Mouse (Mus musculus): ENCODE results near the gene Olfr66.

Olfr66 gene

DNA sequence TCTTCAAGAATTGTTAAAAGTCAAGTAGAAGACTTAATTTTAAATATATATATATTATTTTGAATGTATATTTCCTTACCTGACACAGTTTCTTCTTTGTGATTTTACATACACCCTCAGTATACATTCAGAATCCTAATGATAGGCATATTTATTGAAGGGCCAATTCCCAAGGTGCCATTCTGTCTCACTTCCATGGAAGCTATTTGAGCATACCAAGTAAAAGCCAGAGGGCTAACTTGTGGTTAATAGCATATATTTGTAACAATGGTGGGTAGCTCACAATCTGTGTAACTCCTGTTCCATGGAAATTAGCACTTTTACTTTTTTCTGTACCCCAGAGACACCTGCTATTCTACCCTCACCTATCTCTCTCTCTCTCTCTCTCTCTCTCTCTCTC, at the start of gene Olfr66:
TSS of gene Olfr66 (minus strand) at position 101 of the 400 bp plus-strand sequence.
- no peak for DNase-seq (ENCODE audit: low spot score in 2 of 2)

GRCm38 (mm10) chr7:103934264-103934663, 48.2 kb upstream of the Olfr66 start, which contains the start of gene Olfr632:
Gene Olfr632 (plus strand): TSS chr7:103934347.
- DNase-seq (ENCODE audit: low spot score in 2 of 2) = no peak

- DNase-seq (ENCODE audit: low spot score in 2 of 2) = no peak
Measured at GRCm38 (mm10) chr7:103928525-103928924, 42.5 kb upstream of the Olfr66 start, which contains the start of gene Olfr631. Gene Olfr631 (plus strand): TSS chr7:103928825.

DNA sequence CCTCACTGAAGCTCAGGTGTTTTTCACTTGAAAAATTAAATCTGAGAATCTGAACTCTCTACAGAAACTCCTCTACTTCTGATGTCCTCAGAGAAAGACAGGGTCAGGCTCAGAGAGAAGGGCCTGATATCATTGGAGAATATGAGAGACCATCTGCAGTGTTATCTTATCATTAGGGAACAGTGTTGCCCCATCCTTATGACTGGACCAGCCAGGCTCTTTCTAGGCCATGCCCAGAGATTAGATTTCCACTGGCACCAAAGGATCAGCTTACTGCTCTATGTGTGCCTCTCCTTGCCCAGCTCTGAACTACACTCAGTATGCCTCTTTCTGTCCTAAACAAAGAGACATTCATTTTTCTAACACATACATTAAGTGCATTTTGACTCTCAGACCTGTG, 29.3 kb upstream of the Olfr66 start:
- no peak for DNase-seq (ENCODE audit: low spot score in 2 of 2)

- peak in 1 of 2 experiments; percentile 16 for DNase-seq (ENCODE audit: low spot score in 2 of 2)
Measured at GRCm38 (mm10) chr7:103912969-103913511, 27.0 kb upstream of the Olfr66 start.

DNA sequence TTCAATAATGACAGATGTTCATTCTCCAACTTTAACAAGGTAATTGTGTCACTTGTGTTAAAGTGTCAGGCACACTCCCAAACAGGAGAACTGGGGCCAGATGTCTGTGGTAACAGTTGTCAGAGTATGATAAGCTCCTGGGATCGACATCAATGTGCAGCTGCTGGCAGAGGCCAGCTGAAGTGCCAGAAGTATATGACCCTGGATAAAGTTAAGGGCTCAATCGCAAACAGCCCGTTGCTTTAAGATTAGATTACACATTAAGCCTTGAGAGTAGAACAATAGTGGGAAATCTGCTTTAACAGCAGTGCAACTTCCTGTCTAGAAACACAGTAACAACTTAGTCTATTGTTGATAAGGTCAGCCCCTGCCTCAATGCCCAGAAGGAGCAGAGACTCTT, 24.0 kb upstream of the Olfr66 start:
- peak; percentile 31 to 54 for DNase-seq (ENCODE audit: low spot score in 2 of 2)

GRCm38 (mm10) chr7:103903187-103903586, 17.1 kb upstream of the Olfr66 start, which contains the start of gene Olfr65:
Gene Olfr65 (plus strand): TSS chr7:103903487.
- no peak for DNase-seq (ENCODE audit: low spot score in 2 of 2)

DNA sequence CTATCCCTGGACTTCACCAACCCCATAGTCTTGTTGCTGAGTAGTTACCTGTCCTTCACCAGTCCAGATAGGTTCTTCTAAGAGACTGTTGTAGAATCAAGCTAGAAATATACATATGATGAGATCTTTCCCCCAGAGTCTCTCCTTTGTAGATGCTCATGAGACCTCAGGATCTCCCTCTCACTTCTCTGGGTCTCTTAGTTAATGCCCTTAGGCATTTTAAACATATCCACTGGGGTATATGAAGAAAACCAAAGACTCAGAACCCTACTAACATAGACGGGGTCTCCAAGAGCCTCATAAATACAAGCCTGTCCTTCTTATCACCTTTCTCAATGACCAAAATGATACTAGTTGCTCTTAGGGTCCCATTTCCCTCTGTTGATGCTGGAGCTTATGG, 8.3 kb upstream of the Olfr66 start, which contains the start of gene Olfr64:
TSS of gene Olfr64 (minus strand) at position 101 of the 400 bp plus-strand sequence.
- DNase-seq (ENCODE audit: low spot score in 2 of 2) = no peak

- peak in 1 of 2 experiments; percentile 28 for DNase-seq (ENCODE audit: low spot score in 2 of 2)
Measured at GRCm38 (mm10) chr7:103877093-103877492, 9.0 kb downstream of the Olfr66 start.

DNA sequence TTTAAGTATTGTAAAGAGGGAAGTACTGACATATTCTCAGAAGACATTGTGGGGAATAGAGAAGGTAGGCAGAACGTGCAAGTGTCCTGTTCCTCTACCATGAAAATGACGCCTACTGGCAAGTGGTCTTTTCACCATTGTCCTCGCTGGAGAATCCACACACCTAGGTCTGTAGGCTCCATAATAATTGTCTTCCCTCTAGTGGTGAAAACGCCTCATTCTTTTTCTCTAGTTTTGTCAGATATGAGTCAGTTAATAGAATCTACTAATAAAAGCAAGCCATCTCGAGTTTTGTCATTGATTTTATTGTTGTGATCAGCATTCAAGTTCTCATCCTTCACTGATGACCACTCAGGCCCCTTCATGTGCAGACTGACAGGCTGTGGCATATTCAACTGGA, 11.6 kb downstream of the Olfr66 start:
- no peak for DNase-seq (ENCODE audit: low spot score in 2 of 2)

DNA sequence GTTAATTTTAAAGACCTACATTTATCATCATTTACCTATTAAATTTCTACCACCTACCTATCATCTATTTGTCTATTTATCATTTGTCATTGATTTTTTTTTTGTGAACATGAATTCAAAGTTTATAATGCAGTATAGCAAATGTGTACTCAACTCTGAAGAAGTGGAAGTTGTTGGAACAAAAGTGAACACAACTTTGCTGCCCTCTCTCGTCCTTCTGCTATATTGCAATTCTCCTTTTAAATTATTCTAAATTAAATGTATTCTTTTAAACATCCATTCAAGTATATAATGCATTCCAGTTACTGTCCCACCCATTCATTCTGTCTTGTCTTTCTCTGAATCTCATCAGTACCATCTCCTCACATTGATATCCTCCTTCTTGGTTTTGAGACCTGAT, 13.0 kb downstream of the Olfr66 start:
- peak in 1 of 2 experiments; percentile 40 for DNase-seq (ENCODE audit: low spot score in 2 of 2)

DNA sequence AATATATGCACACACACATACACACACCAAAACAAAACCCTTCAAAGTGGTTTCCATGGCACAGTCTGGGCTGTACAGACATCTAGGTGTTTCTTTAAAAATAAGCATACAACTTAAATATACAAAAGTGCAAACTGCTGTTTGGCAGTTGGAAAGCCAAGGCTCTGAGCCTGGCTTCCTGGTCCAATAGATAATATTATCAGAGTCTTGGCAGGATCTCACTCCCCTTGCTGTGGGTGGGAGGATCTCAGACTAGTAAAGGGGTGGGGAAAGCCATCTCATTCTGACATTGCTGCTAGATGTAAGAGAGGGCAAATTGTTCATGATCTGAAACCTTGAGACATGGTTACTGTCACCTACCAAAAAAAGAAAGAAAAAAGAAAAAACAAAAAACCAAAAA, 15.4 kb downstream of the Olfr66 start:
- peak; percentile 41 to 71 for DNase-seq (ENCODE audit: low spot score in 2 of 2)

DNA sequence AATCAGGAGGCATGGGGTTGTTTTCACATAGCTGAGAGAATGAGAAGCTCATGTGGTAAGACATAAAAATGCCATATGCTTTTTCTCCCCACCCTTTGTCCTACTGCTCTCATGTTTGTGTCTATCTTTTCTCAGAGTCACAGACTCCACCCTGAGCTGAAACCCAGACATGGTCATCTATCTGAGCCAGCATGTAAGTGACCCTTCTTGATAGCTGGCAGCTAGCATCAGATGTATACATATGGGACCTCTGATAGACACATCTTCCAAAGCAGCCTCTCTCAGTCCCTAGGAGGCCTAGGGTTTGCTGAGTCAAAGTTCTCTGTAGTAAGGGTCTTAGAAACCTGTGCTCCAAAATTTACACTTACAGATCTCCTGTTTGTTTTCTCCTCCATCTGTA, 20.3 kb downstream of the Olfr66 start:
- DNase-seq (ENCODE audit: low spot score in 2 of 2) = peak; percentile 54 to 71

- DNase-seq (ENCODE audit: low spot score in 2 of 2) = no peak
Measured at GRCm38 (mm10) chr7:103861531-103861930, 24.5 kb downstream of the Olfr66 start.

GRCm38 (mm10) chr7:103860855-103861254, 25.2 kb downstream of the Olfr66 start:
- peak; percentile 68 to 84 for DNase-seq (ENCODE audit: low spot score in 2 of 2)

DNA sequence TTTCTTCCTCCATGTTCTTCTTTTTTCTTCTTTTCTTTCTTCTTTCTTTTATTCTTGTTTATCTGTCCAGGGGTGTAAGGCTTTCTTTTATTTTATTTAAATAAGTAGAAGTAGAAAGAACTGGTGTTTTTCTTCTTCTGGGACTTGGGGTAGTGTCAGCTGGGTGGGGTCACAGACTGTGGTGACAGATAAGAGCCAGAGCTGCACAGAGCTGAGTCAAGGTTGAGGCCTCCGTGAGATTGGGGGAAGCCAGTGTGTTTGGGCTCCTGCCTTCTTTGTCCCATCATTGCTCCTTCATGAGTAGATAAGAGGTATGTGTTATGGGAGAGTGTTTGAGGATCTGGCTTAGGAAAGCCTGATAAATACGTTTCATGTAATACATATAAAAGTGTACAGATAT, 27.0 kb downstream of the Olfr66 start:
- DNase-seq (ENCODE audit: low spot score in 2 of 2) = peak; percentile 58 to 78

- peak in 1 of 2 experiments; percentile 18 for DNase-seq (ENCODE audit: low spot score in 2 of 2)
Measured at GRCm38 (mm10) chr7:103854669-103855068, 31.4 kb downstream of the Olfr66 start.

DNA sequence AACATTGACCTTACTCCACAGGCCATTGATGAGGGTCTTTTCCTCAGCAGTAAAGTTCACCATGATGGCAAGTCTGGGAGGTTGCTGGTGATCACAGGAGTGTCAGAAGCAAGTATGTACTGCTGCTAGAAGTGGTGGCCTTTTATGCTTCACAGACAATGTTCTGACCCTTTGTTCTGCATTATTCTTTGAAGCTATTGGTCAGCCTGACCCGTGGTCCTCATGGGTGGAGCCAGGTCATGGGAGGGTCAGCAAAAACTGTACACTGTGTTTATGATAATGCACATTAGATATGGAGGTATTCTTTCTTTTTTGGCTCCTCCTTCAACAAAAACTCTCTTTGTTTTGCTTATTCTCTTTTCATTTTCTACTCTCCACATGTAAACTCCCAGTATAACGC, 33.0 kb downstream of the Olfr66 start, which contains the start of gene Hbb-y:
TSS of gene Hbb-y (minus strand) at position 127 of the 400 bp plus-strand sequence.
- no peak for DNase-seq (ENCODE audit: low spot score in 2 of 2)

DNA sequence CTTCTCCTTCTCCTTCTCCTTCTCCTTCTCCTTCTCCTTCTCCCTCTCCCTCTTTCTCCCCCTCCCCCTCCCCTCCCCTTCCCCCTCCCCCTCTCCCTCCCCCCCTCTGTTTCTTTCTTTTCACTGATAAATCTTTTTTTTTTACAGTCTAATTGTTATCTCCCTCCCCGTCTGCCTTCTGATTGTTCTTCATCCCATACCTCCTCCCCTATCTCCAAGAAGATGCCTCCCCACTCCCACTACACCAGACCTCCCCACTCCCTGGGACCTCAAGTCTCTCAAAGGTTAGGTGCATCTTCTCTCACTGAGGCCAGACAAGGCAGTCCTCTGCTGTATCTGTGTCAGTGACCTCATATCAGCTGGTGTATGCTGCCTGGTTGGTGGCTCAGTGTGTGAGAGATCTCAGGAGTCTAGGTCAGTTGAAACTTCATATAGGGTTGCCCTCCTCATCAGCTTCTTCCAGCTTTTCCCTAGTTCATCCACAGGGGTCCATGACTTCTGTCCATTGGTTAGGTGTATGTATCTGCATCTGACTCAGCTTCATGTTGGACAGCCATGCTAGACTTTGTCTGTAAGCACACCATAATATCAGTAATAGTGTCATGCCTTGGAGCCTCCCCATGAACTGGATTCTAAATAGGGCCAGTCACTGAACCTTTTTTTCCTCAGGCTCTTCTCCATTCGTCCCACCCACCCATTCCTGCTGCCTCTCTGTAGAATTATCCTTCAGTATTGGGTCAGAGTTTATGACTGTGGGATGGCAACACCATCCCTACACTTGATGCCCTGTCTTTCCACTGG, 41.3 kb downstream of the Olfr66 start:
- DNase-seq (ENCODE audit: low spot score in 2 of 2) = no peak

DNA sequence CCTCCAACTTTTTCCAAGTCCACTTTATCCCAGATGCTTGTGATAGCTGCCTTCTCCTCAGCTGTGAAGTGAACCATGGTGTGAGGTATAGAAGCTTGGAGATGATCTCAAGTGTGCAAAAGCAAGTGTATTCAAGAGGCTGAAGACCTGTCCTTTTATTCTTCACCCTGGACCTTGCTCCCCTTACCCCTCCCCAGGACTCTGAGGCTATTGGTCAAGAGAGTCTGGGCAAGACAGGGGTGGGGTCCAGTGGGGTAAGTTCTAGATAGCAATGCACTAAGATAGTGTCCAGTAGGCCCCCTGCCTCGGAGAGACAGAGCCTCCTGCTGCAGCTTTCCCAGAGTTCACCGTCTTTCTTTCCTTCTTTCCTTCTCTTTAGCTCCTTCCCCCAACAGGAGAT, 43.0 kb downstream of the Olfr66 start, which contains the start of gene Hbb-bh1:
TSS of gene Hbb-bh1 (minus strand) at position 131 of the 400 bp plus-strand sequence.
- DNase-seq (ENCODE audit: low spot score in 2 of 2) = no peak

DNA sequence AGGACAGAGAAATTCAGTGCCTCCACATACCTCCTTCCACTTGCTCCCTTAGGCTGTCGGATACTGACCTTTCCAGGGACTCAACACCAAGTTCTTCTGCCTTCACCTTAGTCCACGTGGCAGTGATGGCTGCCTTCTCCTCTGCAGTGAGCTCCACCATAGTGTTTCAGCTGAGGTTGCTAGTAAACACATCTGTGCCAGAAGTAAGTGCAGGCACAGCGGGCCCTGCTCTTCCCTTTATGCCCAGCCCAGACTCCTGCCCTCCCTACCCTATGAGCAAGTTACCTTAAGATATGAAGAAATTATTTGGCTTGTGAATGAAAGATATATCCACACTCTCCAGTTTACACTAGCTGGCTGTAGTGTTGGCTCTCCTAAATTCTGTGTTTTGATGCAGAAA, 45.8 kb downstream of the Olfr66 start, which contains the start of gene Hbb-bh2:
TSS of gene Hbb-bh2 (minus strand) at position 253 of the 400 bp plus-strand sequence.
- DNase-seq (ENCODE audit: low spot score in 2 of 2) = no peak

Measured in spleen, postnatal 36 days (tissue).